Mouse (Mus musculus): ENCODE data around the gene Bahcc1. TPM values are rescaled to one million over a fixed set of nuclear protein-coding genes. Genes with fewer than 3 reads are reported as not detected.

Bahcc1 gene
- total and polyA plus RNA-seq, 3 experiments: 0.04 TPM; not detected in 2

DNA sequence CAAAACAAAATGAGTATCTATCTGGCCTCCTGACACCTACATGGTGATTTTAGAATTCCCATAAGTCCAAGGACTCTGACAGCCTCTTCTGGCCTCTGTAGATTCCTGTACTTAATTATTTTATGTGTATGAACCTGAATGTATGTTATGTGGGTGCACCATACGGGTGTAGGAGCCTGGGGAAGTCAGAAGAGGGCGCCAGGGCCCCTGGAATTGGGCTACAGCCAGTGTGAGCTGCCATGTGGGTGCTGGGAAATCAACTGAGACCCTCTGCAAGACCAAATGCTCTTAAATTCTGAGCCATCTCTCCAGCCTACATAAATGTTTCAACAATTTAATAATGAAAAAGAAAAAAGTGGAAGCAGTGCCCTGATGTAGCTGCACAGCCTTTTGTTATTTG is 104.7 kb downstream of the Bahcc1 start:
- peaks cover 5 to 7% of the 10 kb centered on the region in 2 experiments; a peak in 3 of 4 replicates for H3K4me1 ChIP-seq (ENCODE audit: control insufficient read depth in 1 of 2, insufficient read depth in 2 of 2)
- no peaks in the 10 kb centered on the region for H3K36me3 ChIP-seq (replicated peaks in 1 of 2; ENCODE audit: control insufficient read depth in 1 of 2, insufficient read depth in 1 of 2, low read length in 1 of 2)
- no peak overlapping the region for H3K27ac ChIP-seq (ENCODE audit: insufficient read depth, low read depth)
- in situ Hi-C loops (cut with MboI; ENCODE audit: low pct_ligation_motif_present, low pct_unique_long_range_greater_than_20kb, low sequenced_read_pairs) (no loop called here), dilution Hi-C loops (cut with MboI; ENCODE audit: extremely low pct_ligation_motif_present, extremely low pct_unique_long_range_greater_than_20kb, low sequenced_read_pairs) (no loop called here)
- H3K9me3 ChIP-seq (replicated peaks; ENCODE audit: low read length): peaks cover 10% of the 10 kb centered on the region
- H3K27me3 ChIP-seq (replicated peaks): peaks cover 10% of the 10 kb centered on the region
- no peaks in the 10 kb centered on the region for H3K79me2 ChIP-seq (replicated peaks; ENCODE audit: control insufficient read depth, extremely low read depth, insufficient read depth, poor library complexity, severe bottlenecking)
- H3K4me3 ChIP-seq (replicated peaks in 1 of 3; ENCODE audit: low read depth in 2 of 3, low read length in 2 of 3, poor library complexity in 1 of 3): no peak overlapping the region
- H3K4me2 ChIP-seq (ENCODE audit: insufficient read depth, low read depth, poor library complexity, severe bottlenecking): no peak overlapping the region
- no peak for TF ChIP-seq MEF2A (IDR thresholded peaks at IDR 0.05; ENCODE audit: borderline replicate concordance, low read depth, low read length)
- TF ChIP-seq UBTF (IDR thresholded peaks at IDR 0.05; ENCODE audit: low read depth, low read length): no peak
- no peak for TF ChIP-seq USF1 (IDR thresholded peaks at IDR 0.05; ENCODE audit: low read depth, low read length)
- no peak for TF ChIP-seq NELFE (IDR thresholded peaks at IDR 0.05; ENCODE audit: low read depth, low read length)
- TF ChIP-seq TCF12 (IDR thresholded peaks at IDR 0.05; ENCODE audit: low read depth, low read length): no peak
- no peak overlapping the region for H3K9ac ChIP-seq (ENCODE audit: insufficient read depth, low read depth)
- no peak for DNase-seq (ENCODE audit: extremely low read depth)

DNA sequence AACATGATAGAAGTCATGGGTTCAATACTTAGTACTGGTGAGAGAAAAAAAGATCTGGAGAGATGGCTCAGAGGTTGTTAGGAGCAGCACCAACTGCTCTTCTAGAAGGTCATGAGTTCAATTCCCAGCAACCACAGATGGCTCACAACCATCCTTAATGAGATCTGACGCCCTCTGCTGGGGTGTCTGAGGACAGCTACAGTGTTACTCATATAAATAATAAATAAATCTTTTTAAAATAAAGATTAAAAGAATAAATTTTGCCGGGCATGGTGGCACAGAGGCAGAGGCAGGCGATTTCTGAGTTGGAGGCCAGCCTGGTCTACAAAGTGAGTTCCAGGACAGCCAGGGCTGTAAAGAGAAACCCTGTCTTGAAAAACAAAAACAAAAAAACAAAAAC is 106.0 kb downstream of the Bahcc1 start:
- Histone ChIP-seq H3K9ac (ENCODE audit: insufficient read depth, low read depth) (no peak overlapping the region), H3K4me2 (ENCODE audit: insufficient read depth, low read depth, poor library complexity, severe bottlenecking) (no peak overlapping the region), H3K4me1 (ENCODE audit: control insufficient read depth in 1 of 2, insufficient read depth in 2 of 2) (peaks cover 5 to 7% of the 10 kb centered on the region in 2 experiments; a peak in 3 of 4 replicates), H3K79me2 (replicated peaks; ENCODE audit: control insufficient read depth, extremely low read depth, insufficient read depth, poor library complexity, severe bottlenecking) (no peaks in the 10 kb centered on the region), H3K27me3 (replicated peaks) (peaks cover 10% of the 10 kb centered on the region), H3K36me3 (replicated peaks in 1 of 2; ENCODE audit: control insufficient read depth in 1 of 2, insufficient read depth in 1 of 2, low read length in 1 of 2) (no peaks in the 10 kb centered on the region), H3K27ac (ENCODE audit: insufficient read depth, low read depth) (no peak overlapping the region), H3K9me3 (replicated peaks; ENCODE audit: low read length) (peaks cover 10% of the 10 kb centered on the region), H3K4me3 (replicated peaks in 1 of 3; ENCODE audit: low read depth in 2 of 3, low read length in 2 of 3, poor library complexity in 1 of 3) (no peak overlapping the region)
- DNase-seq (ENCODE audit: extremely low read depth): no peak
- dilution Hi-C loops (cut with MboI; ENCODE audit: extremely low pct_ligation_motif_present, extremely low pct_unique_long_range_greater_than_20kb, low sequenced_read_pairs) (no loop called here), in situ Hi-C loops (cut with MboI; ENCODE audit: low pct_ligation_motif_present, low pct_unique_long_range_greater_than_20kb, low sequenced_read_pairs) (no loop called here)
- no peak for TF ChIP-seq ZNF384 (IDR thresholded peaks at IDR 0.05; ENCODE audit: low read depth, low read length)
- TF ChIP-seq USF1 (IDR thresholded peaks at IDR 0.05; ENCODE audit: low read depth, low read length): no peak
- TF ChIP-seq ZMIZ1 (IDR thresholded peaks at IDR 0.05; ENCODE audit: low read depth, low read length): no peak
- no peak for TF ChIP-seq RAD21 (IDR thresholded peaks at IDR 0.05; ENCODE audit: low read depth, low read length)
- TF ChIP-seq IRF4 (IDR thresholded peaks at IDR 0.05; ENCODE audit: low read depth, low read length): no peak
- TF ChIP-seq TCF12 (IDR thresholded peaks at IDR 0.05; ENCODE audit: low read depth, low read length): no peak
- TF ChIP-seq ELF1 (IDR thresholded peaks at IDR 0.05; ENCODE audit: low read depth, low read length): no peak
- no peak for TF ChIP-seq BHLHE40 (IDR thresholded peaks at IDR 0.05; ENCODE audit: low read depth, low read length)

DNA sequence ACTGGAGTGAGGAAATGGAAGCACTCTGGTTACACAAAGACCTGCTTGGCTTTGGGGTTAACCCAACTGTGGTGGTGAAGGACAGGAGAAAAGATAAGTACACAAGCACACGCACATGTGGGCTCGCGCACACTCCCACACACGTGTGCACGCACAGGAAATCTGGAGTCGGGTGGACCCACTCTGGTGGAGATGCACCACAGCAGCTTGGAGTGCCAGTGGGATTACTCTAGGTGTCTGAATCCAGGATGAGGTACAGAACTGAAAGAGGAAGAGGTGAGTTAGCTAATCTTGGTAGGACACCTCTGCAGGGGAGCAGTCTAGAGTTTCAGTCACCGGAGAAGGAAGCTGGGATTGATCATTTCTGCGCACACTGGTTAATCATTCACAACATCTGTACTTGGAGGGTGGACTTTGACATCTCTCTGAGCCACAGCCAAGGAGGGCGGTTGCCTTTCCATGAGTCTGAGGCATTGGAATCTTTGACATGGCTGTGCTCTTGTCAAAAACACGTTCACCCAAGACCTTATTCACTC is 107.3 kb downstream of the Bahcc1 start:
- Histone ChIP-seq H3K9me3 (replicated peaks; ENCODE audit: low read length) (peaks cover 9% of the 10 kb centered on the region), H3K27me3 (replicated peaks) (peaks cover 10% of the 10 kb centered on the region), H3K4me2 (ENCODE audit: insufficient read depth, low read depth, poor library complexity, severe bottlenecking) (no peak overlapping the region), H3K9ac (ENCODE audit: insufficient read depth, low read depth) (no peak overlapping the region), H3K36me3 (replicated peaks in 1 of 2; ENCODE audit: control insufficient read depth in 1 of 2, insufficient read depth in 1 of 2, low read length in 1 of 2) (peaks cover 1 to 7% of the 10 kb centered on the region in 2 experiments), H3K4me1 (ENCODE audit: control insufficient read depth in 1 of 2, insufficient read depth in 2 of 2) (peaks cover 6 to 9% of the 10 kb centered on the region in 2 experiments), H3K4me3 (replicated peaks in 1 of 3; ENCODE audit: low read depth in 2 of 3, low read length in 2 of 3, poor library complexity in 1 of 3) (no peak overlapping the region), H3K27ac (ENCODE audit: insufficient read depth, low read depth) (no peak overlapping the region), H3K79me2 (replicated peaks; ENCODE audit: control insufficient read depth, extremely low read depth, insufficient read depth, poor library complexity, severe bottlenecking) (no peaks in the 10 kb centered on the region)
- no peak for DNase-seq (ENCODE audit: extremely low read depth)
- no peak for TF ChIP-seq CTCF (conservative IDR thresholded peaks at IDR 0.05 in 1 of 2, IDR thresholded peaks at IDR 0.05 in 1 of 2; ENCODE audit: low read depth in 2 of 2, low read length in 2 of 2)
- no peak for TF ChIP-seq USF1 (IDR thresholded peaks at IDR 0.05; ENCODE audit: low read depth, low read length)
- no peak for TF ChIP-seq KAT2A (IDR thresholded peaks at IDR 0.05; ENCODE audit: insufficient replicate concordance, low read length)
- no peak for TF ChIP-seq JUN (IDR thresholded peaks at IDR 0.05; ENCODE audit: insufficient read depth, low read depth, low read length)
- TF ChIP-seq SMC3 (IDR thresholded peaks at IDR 0.05; ENCODE audit: low read depth, low read length): no peak
- no peak for TF ChIP-seq JUND (conservative IDR thresholded peaks at IDR 0.05; ENCODE audit: low read depth, low read length)
- dilution Hi-C loops (cut with MboI; ENCODE audit: extremely low pct_ligation_motif_present, extremely low pct_unique_long_range_greater_than_20kb, low sequenced_read_pairs) (no loop called here), in situ Hi-C loops (cut with MboI; ENCODE audit: low pct_ligation_motif_present, low pct_unique_long_range_greater_than_20kb, low sequenced_read_pairs) (no loop called here)
